Mouse (Mus musculus) heart, postnatal 0 days (tissue): Measurements from ENCODE around the gene Nkain2.

Experiments
- CTCF ChIP-seq: IDR thresholded peaks from 2 replicates; pipeline ENCODE4 v1.5.1; 2016; ENCODE audit warnings: antibody characterized with exemption, control low read depth, low read depth
- EP300 ChIP-seq: IDR thresholded peaks from 2 replicates; pipeline ENCODE4 v1.6.1; 2016; ENCODE audit warnings: antibody characterized with exemption, low read depth

DNA sequence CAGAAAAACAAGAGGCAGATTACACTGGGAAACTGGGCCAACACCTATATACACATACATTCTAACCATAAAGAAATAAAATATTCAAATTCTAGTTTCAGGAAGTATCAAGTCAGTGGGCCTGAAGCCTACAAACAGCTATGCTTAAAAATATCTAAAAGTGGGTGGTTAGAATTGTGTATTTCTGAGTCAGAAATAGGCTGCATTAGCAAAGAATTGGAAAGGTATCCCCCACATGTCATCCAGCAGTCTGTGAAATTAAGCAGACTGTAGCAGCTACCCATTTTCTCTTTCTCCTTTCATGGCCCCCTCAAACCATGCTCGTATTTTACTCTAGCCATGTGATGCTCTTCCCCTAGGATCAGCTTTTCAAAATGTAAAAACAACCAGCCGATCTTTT lies 599.8 kb downstream of the Nkain2 start:
- no peak for TF ChIP-seq CTCF
- no peak for TF ChIP-seq EP300
